Comparison of ENCODE assay signal across 8 mouse cellular contexts in genomic region chr7:24594309-24594803, GRCm38 (mm10). TPM values are rescaled to one million over a fixed set of nuclear protein-coding genes. Genes with fewer than 3 reads are reported as not detected.
DNase-seq lines count a peak whose midpoint lies in the region; ATAC-seq and TF ChIP-seq lines count a peak whose summit lies in the region.

No protein-coding gene starts in this region.

- no peak for TF ChIP-seq POLR2A in cortical plate, adult 2 months (IDR thresholded peaks at IDR 0.05; ENCODE audit: extremely low read depth, insufficient read depth, low read length)

- H3K27ac ChIP-seq in heart, embryonic 15.5 days, result no peak overlapping the region
- no peak overlapping the region for H3K27ac ChIP-seq in cortical plate, adult 2 months (ENCODE audit: insufficient read depth, low read length)
- no peak overlapping the region for H3K27ac ChIP-seq in hindbrain, embryonic 16.5 days (ENCODE audit: low read depth, low read length)
- no peak overlapping the region for H3K27ac ChIP-seq in midbrain, embryonic 15.5 days

- peaks cover 9% of the 10 kb centered on the region for H3K4me1 ChIP-seq in heart, embryonic 15.5 days (replicated peaks)
- peaks cover 4% of the 10 kb centered on the region; the same call in 1 of the 2 replicates for H3K4me1 ChIP-seq in cortical plate, adult 2 months (ENCODE audit: control insufficient read depth, insufficient read depth, low read length)
- H3K4me1 ChIP-seq in hindbrain, embryonic 16.5 days (ENCODE audit: control insufficient read depth, insufficient read depth, low read depth, low read length), result peaks cover 13% of the 10 kb centered on the region
- H3K4me1 ChIP-seq in midbrain, embryonic 15.5 days, result peaks cover 27% of the 10 kb centered on the region

- H3K4me2 ChIP-seq in heart, embryonic 15.5 days, result peak overlapping the region; percentile 89
- H3K4me2 ChIP-seq in hindbrain, embryonic 16.5 days (ENCODE audit: low read length), result peak overlapping the region; percentile 75
- H3K4me2 ChIP-seq in midbrain, embryonic 15.5 days, result peak overlapping the region; percentile 81

- no peaks in the 10 kb centered on the region for H3K36me3 ChIP-seq in heart, embryonic 15.5 days
- H3K36me3 ChIP-seq in hindbrain, embryonic 16.5 days (ENCODE audit: control insufficient read depth, insufficient read depth, low read length), result no peaks in the 10 kb centered on the region
- no peaks in the 10 kb centered on the region for H3K36me3 ChIP-seq in midbrain, embryonic 15.5 days (replicated peaks)

- peak overlapping the region; percentile 69 for H3K9ac ChIP-seq in heart, embryonic 15.5 days
- H3K9ac ChIP-seq in hindbrain, embryonic 16.5 days (ENCODE audit: low read depth, low read length), result peak overlapping the region; percentile 82
- peak overlapping the region; percentile 60; the same call in 1 of the 2 replicates for H3K9ac ChIP-seq in midbrain, embryonic 15.5 days

- H3K4me3 ChIP-seq in heart, embryonic 15.5 days, result peak overlapping the region; percentile 63
- peak overlapping the region; percentile 79 for H3K4me3 ChIP-seq in cortical plate, adult 2 months (ENCODE audit: insufficient read depth, low read length)
- peak overlapping the region; percentile 71 for H3K4me3 ChIP-seq in hindbrain, embryonic 16.5 days (ENCODE audit: low read length)
- H3K4me3 ChIP-seq in midbrain, embryonic 15.5 days, result peak overlapping the region; percentile 52

- no peak for ATAC-seq in heart, embryonic 15.5 days (replicated peaks; ENCODE audit: insufficient number of reproducible peaks, insufficient read depth, low FRiP score, low read depth)
- peak; percentile 3; the same call in 1 of the 2 replicates for ATAC-seq in hindbrain, embryonic 16.5 days
- peak; percentile 35 for ATAC-seq in midbrain, embryonic 15.5 days (replicated peaks)

- TF ChIP-seq CTCF in cortical plate, adult 2 months (IDR thresholded peaks at IDR 0.05; ENCODE audit: extremely low read depth, insufficient read depth, low read length), result no peak

- H3K9me3 ChIP-seq in heart, embryonic 15.5 days (replicated peaks), result no peaks in the 10 kb centered on the region
- H3K9me3 ChIP-seq in hindbrain, embryonic 16.5 days (ENCODE audit: control insufficient read depth, low read length), result no peaks in the 10 kb centered on the region
- no peaks in the 10 kb centered on the region for H3K9me3 ChIP-seq in midbrain, embryonic 15.5 days

- H3K27me3 ChIP-seq in heart, embryonic 15.5 days, result no peaks in the 10 kb centered on the region
- H3K27me3 ChIP-seq in hindbrain, embryonic 16.5 days (replicated peaks; ENCODE audit: control insufficient read depth, insufficient read depth, low read length), result no peaks in the 10 kb centered on the region
- H3K27me3 ChIP-seq in midbrain, embryonic 15.5 days (replicated peaks), result 0 out of 2 replicates have a peak, but pooled peaks cover 6% of the 10 kb centered on the region

- WGBS in heart, embryonic 15.5 days, result 6% methylated on average over 13 of the region's 13 CpGs
- 8% methylated on average over 13 of the region's 13 CpGs for WGBS in hindbrain, embryonic 16.5 days
- WGBS in midbrain, embryonic 15.5 days, result 4% methylated on average over 13 of the region's 13 CpGs

- DNase-seq in heart, postnatal 4 days, result no peak
- no peak for DNase-seq in frontal cortex, adult 2 months (ENCODE audit: extremely low spot score in 1 of 2, low spot score in 1 of 2)
- DNase-seq in ovary, postnatal 14 days (ENCODE audit: low spot score), result no peak
- no peak for DNase-seq in cerebellum, postnatal 14 days

RNA-seq across cellular contexts. Expression of gene Zfp575, which starts 6.9 kb away (rescaled TPM):
- 0.92 and 1.4 TPM in 2 replicates for polyA plus RNA-seq in heart, embryonic 15.5 days (2015; fragmentation: Nextera tagmentation; extraction: Ambion mirVana)
- total RNA-seq in heart, postnatal 4 days (2021), result under 1 TPM; 0.27 to 0.33 TPM
- polyA plus RNA-seq in cortical plate, adult 2 months (2012; rRNA removed), result 7.3 and 7.4 TPM in 2 replicates
- polyA plus RNA-seq in hindbrain, embryonic 16.5 days (2015; fragmentation: Nextera tagmentation; extraction: Ambion mirVana), result 17.1 and 17.7 TPM in 2 replicates
- 16.3 and 18.1 TPM in 2 replicates for polyA plus RNA-seq in midbrain, embryonic 15.5 days (2015; fragmentation: Nextera tagmentation; extraction: Ambion mirVana)
- polyA plus RNA-seq in frontal cortex, adult 2 months (2012; rRNA removed), result 6.7 and 7.7 TPM in 2 replicates

RNA-seq across cellular contexts. Expression of gene Ethe1, which starts 7.0 kb away (rescaled TPM):
- polyA plus RNA-seq in heart, embryonic 15.5 days (2015; fragmentation: Nextera tagmentation; extraction: Ambion mirVana), result 20.5 and 23.6 TPM in 2 replicates
- 10 to 100 TPM; 15.9 to 16.9 TPM for total RNA-seq in heart, postnatal 4 days (2021)
- polyA plus RNA-seq in cortical plate, adult 2 months (2012; rRNA removed), result 18.4 and 19.4 TPM in 2 replicates
- polyA plus RNA-seq in hindbrain, embryonic 16.5 days (2015; fragmentation: Nextera tagmentation; extraction: Ambion mirVana), result 29.1 and 30.9 TPM in 2 replicates
- 25.4 and 25.8 TPM in 2 replicates for polyA plus RNA-seq in midbrain, embryonic 15.5 days (2015; fragmentation: Nextera tagmentation; extraction: Ambion mirVana)
- polyA plus RNA-seq in frontal cortex, adult 2 months (2012; rRNA removed), result 14.9 and 17.2 TPM in 2 replicates

RNA-seq across cellular contexts. Expression of gene Phldb3, which starts 16.2 kb away (rescaled TPM):
- polyA plus RNA-seq in heart, embryonic 15.5 days (2015; fragmentation: Nextera tagmentation; extraction: Ambion mirVana), result 0.06 and 0.18 TPM in 2 replicates
- total RNA-seq in heart, postnatal 4 days (2021), result under 1 TPM; 0.57 to 0.61 TPM
- 0.08 and 0.11 TPM in 2 replicates for polyA plus RNA-seq in cortical plate, adult 2 months (2012; rRNA removed)
- polyA plus RNA-seq in hindbrain, embryonic 16.5 days (2015; fragmentation: Nextera tagmentation; extraction: Ambion mirVana), result not detected in 2 replicates
- polyA plus RNA-seq in midbrain, embryonic 15.5 days (2015; fragmentation: Nextera tagmentation; extraction: Ambion mirVana), result not detected in 2 replicates
- 0.08 and 0.12 TPM in 2 replicates for polyA plus RNA-seq in frontal cortex, adult 2 months (2012; rRNA removed)

RNA-seq across cellular contexts. Expression of gene Lypd3, which starts 42.0 kb away (rescaled TPM):
- 0.10 and 0.43 TPM in 2 replicates for polyA plus RNA-seq in heart, embryonic 15.5 days (2015; fragmentation: Nextera tagmentation; extraction: Ambion mirVana)
- not detected for total RNA-seq in heart, postnatal 4 days (2021)
- polyA plus RNA-seq in cortical plate, adult 2 months (2012; rRNA removed), result not detected in 2 replicates
- polyA plus RNA-seq in hindbrain, embryonic 16.5 days (2015; fragmentation: Nextera tagmentation; extraction: Ambion mirVana), result 0.76 and 0.78 TPM in 2 replicates
- polyA plus RNA-seq in midbrain, embryonic 15.5 days (2015; fragmentation: Nextera tagmentation; extraction: Ambion mirVana), result 0.31 and 0.49 TPM in 2 replicates
- polyA plus RNA-seq in frontal cortex, adult 2 months (2012; rRNA removed), result not detected in 2 replicates

RNA-seq across cellular contexts. Expression of gene Xrcc1, which starts 48.3 kb away (rescaled TPM):
- polyA plus RNA-seq in heart, embryonic 15.5 days (2015; fragmentation: Nextera tagmentation; extraction: Ambion mirVana), result 56.6 and 83.1 TPM in 2 replicates
- total RNA-seq in heart, postnatal 4 days (2021), result 10 to 100 TPM; 42.0 to 43.9 TPM
- polyA plus RNA-seq in cortical plate, adult 2 months (2012; rRNA removed), result 41.6 and 46.2 TPM in 2 replicates
- polyA plus RNA-seq in hindbrain, embryonic 16.5 days (2015; fragmentation: Nextera tagmentation; extraction: Ambion mirVana), result 63.8 and 74.3 TPM in 2 replicates
- polyA plus RNA-seq in midbrain, embryonic 15.5 days (2015; fragmentation: Nextera tagmentation; extraction: Ambion mirVana), result 67.1 and 76.5 TPM in 2 replicates
- polyA plus RNA-seq in frontal cortex, adult 2 months (2012; rRNA removed), result 48.8 and 49.0 TPM in 2 replicates
